Mouse (Mus musculus) forebrain, embryonic 13.5 days (tissue): ENCODE results near the gene Tmem101. TPM values are rescaled to one million over a fixed set of nuclear protein-coding genes. Genes with fewer than 3 reads are reported as not detected.

Source experiments
- ATAC-seq: fragments of 200-750 bp; cut with Nextera tagmentation; 2 replicates; pipeline ENCODE4 v1.8.0; 2017
- H3K27ac ChIP-seq: fragments of 300-500 bp; sonication (generic); 2 replicates; pipeline ENCODE4 v1.5.1; 2015; ENCODE audit warnings: inconsistent platforms, mild to moderate bottlenecking, moderate library complexity
- H3K27me3 ChIP-seq: fragments of 300-500 bp; sonication (generic); 2 replicates; pipeline ENCODE4 v1.6.1; 2015; ENCODE audit warnings: mild to moderate bottlenecking, inconsistent platforms
- H3K36me3 ChIP-seq: fragments of 300-500 bp; sonication (generic); 2 replicates; pipeline ENCODE4 v1.6.1; 2015; ENCODE audit warnings: mild to moderate bottlenecking, inconsistent platforms; ENCODE audit not compliant: poor library complexity, severe bottlenecking
- H3K4me1 ChIP-seq: fragments of 300-500 bp; sonication (generic); 2 replicates; pipeline ENCODE4 v1.6.1; 2015; ENCODE audit warnings: inconsistent platforms
- H3K4me2 ChIP-seq: fragments of 300-500 bp; sonication (generic); 2 replicates; pipeline ENCODE4 v1.6.1; 2015; ENCODE audit warnings: inconsistent platforms, mild to moderate bottlenecking, moderate library complexity
- H3K4me3 ChIP-seq: fragments of 300-500 bp; sonication (generic); 2 replicates; pipeline ENCODE4 v1.5.1; 2015; ENCODE audit warnings: mild to moderate bottlenecking, inconsistent platforms
- H3K9ac ChIP-seq: fragments of 300-500 bp; sonication (generic); 2 replicates; pipeline ENCODE4 v1.6.1; 2015; ENCODE audit warnings: mild to moderate bottlenecking, inconsistent platforms
- H3K9me3 ChIP-seq: fragments of 300-500 bp; sonication (generic); replicated peaks from 2 replicates; pipeline ENCODE4 v1.6.1; 2016; ENCODE audit warnings: inconsistent platforms
- whole genome bisulfite sequencing: fragments of 180-500 bp; shearing (Covaris S2); methylation state at CpG from one replicate; pipeline ENCODE4 v1.1.7; 2015; 5-methylcytosine and 5-hydroxymethylcytosine counted together
- polyA plus RNA-seq: library from polyadenylated mRNA; unstranded; fragments of >200 nt; fragmentation: Nextera tagmentation; extraction: Ambion mirVana; gene quantifications from 2 replicates; pipeline ENCODE4 v1.2.1, GENCODE M21; 2015

The Tmem101 gene
- 35.6 and 39.0 TPM in 2 replicates for polyA plus RNA-seq

- under 1% methylated on average over 36 of the region's 37 CpGs for WGBS
- Histone ChIP-seq H3K4me3 (peak within 1 kb of the TSS; percentile 62), H3K4me2 (peak within 1 kb of the TSS; percentile 92), H3K36me3 (peaks cover 26% of the 10 kb centered on the region), H3K9ac (peak within 1 kb of the TSS; percentile 82), H3K9me3 (no peaks in the 10 kb centered on the region), H3K27ac (peak within 1 kb of the TSS; percentile 61; the same call in 1 of the 2 replicates), H3K27me3 (no peaks in the 10 kb centered on the region), H3K4me1 (peaks cover 13% of the 10 kb centered on the region)
- peak; percentile 89 for ATAC-seq
Observed at GRCm38 (mm10) chr11:102156039-102156785, at the start of gene Tmem101. Gene Tmem101, minus strand, starts transcription at chr11:102156404.

- H3K9ac ChIP-seq, result no peak overlapping the region
- 82% methylated on average over 12 of the region's 12 CpGs for WGBS
- H3K27me3 ChIP-seq, result no peaks in the 10 kb centered on the region
- 0 out of 2 replicates have a peak, but pooled peaks have one; percentile 24 for ATAC-seq
- H3K4me1 ChIP-seq, result 0 out of 2 replicates have a peak, but pooled peaks cover under 1% of the 10 kb centered on the region
- H3K27ac ChIP-seq, result no peak overlapping the region
- no peaks in the 10 kb centered on the region for H3K9me3 ChIP-seq
- H3K36me3 ChIP-seq, result peaks cover 98% of the 10 kb centered on the region
- H3K4me3 ChIP-seq, result no peak overlapping the region
- no peak overlapping the region for H3K4me2 ChIP-seq
Observed at GRCm38 (mm10) chr11:102201408-102201821, 45.2 kb upstream of the Tmem101 start.

GRCm38 (mm10) chr11:102199856-102200255 lies 43.7 kb upstream of the Tmem101 start:
- Histone ChIP-seq H3K4me1 (no peaks in the 10 kb centered on the region), H3K9ac (no peak overlapping the region), H3K36me3 (peaks cover 98% of the 10 kb centered on the region), H3K27ac (no peak overlapping the region), H3K4me2 (no peak overlapping the region), H3K27me3 (no peaks in the 10 kb centered on the region), H3K4me3 (no peak overlapping the region), H3K9me3 (no peaks in the 10 kb centered on the region)
- ATAC-seq, result no peak
- WGBS, result 86% methylated on average over 9 of the region's 9 CpGs

- Histone ChIP-seq H3K27me3 (no peaks in the 10 kb centered on the region), H3K9me3 (no peaks in the 10 kb centered on the region), H3K27ac (no peak overlapping the region), H3K4me2 (no peak overlapping the region), H3K4me3 (no peak overlapping the region), H3K4me1 (no peaks in the 10 kb centered on the region), H3K36me3 (peaks cover 98% of the 10 kb centered on the region), H3K9ac (no peak overlapping the region)
- no peak for ATAC-seq
- 72% methylated on average over 6 of the region's 6 CpGs for WGBS
Observed at GRCm38 (mm10) chr11:102198245-102198644, 42.0 kb upstream of the Tmem101 start.

GRCm38 (mm10) chr11:102196018-102196797 lies 40.0 kb upstream of the Tmem101 start:
- no peak for ATAC-seq
- Histone ChIP-seq H3K9me3 (no peaks in the 10 kb centered on the region), H3K27me3 (no peaks in the 10 kb centered on the region), H3K36me3 (peaks cover 83% of the 10 kb centered on the region), H3K4me3 (no peak overlapping the region), H3K4me2 (no peak overlapping the region), H3K27ac (no peak overlapping the region), H3K4me1 (peaks cover 2% of the 10 kb centered on the region), H3K9ac (no peak overlapping the region)
- WGBS, result 90% methylated on average over 21 of the region's 21 CpGs

GRCm38 (mm10) chr11:102193657-102194440 lies 37.6 kb upstream of the Tmem101 start:
- no peak overlapping the region for H3K4me2 ChIP-seq
- H3K4me1 ChIP-seq, result peaks cover 21% of the 10 kb centered on the region
- no peaks in the 10 kb centered on the region for H3K27me3 ChIP-seq
- peaks cover 60% of the 10 kb centered on the region for H3K36me3 ChIP-seq
- 86% methylated on average over 9 of the region's 9 CpGs for WGBS
- H3K4me3 ChIP-seq, result no peak overlapping the region
- no peak for ATAC-seq
- H3K27ac ChIP-seq, result no peak overlapping the region
- H3K9me3 ChIP-seq, result no peaks in the 10 kb centered on the region
- H3K9ac ChIP-seq, result no peak overlapping the region

- Histone ChIP-seq H3K4me2 (peak overlapping the region; percentile 72), H3K27ac (no peak overlapping the region), H3K36me3 (peaks cover 30% of the 10 kb centered on the region), H3K4me1 (peaks cover 21% of the 10 kb centered on the region), H3K27me3 (no peaks in the 10 kb centered on the region), H3K9me3 (no peaks in the 10 kb centered on the region), H3K4me3 (peak overlapping the region; percentile 52), H3K9ac (peak overlapping the region; percentile 26)
- 49% methylated on average over 4 of the region's 4 CpGs for WGBS
- no peak for ATAC-seq
Observed at GRCm38 (mm10) chr11:102190848-102191247, 34.6 kb upstream of the Tmem101 start.

- Histone ChIP-seq H3K27ac (0 out of 2 replicates have a peak within 1 kb of the TSS, but pooled peaks have one; percentile 49), H3K4me1 (peaks cover 25% of the 10 kb centered on the region), H3K27me3 (no peaks in the 10 kb centered on the region), H3K9ac (peak within 1 kb of the TSS; percentile 70), H3K4me2 (peak within 1 kb of the TSS; percentile 72), H3K36me3 (peaks cover 19% of the 10 kb centered on the region), H3K4me3 (peak within 1 kb of the TSS; percentile 52), H3K9me3 (no peaks in the 10 kb centered on the region)
- peak; percentile 83 for ATAC-seq
- WGBS, result 2% methylated on average over 50 of the region's 50 CpGs
Observed at GRCm38 (mm10) chr11:102189461-102190436, 33.5 kb upstream of the Tmem101 start, which contains the start of gene G6pc3. Gene G6pc3, plus strand, starts transcription at chr11:102189620.

GRCm38 (mm10) chr11:102188980-102189379 lies 32.8 kb upstream of the Tmem101 start:
- H3K27ac ChIP-seq, result 0 out of 2 replicates have a peak overlapping the region, but pooled peaks have one; percentile 1
- no peaks in the 10 kb centered on the region for H3K9me3 ChIP-seq
- H3K4me3 ChIP-seq, result peak overlapping the region; percentile 52
- peaks cover 29% of the 10 kb centered on the region for H3K4me1 ChIP-seq
- peak overlapping the region; percentile 70 for H3K9ac ChIP-seq
- H3K27me3 ChIP-seq, result no peaks in the 10 kb centered on the region
- 74% methylated on average over 6 of the region's 6 CpGs for WGBS
- peak overlapping the region; percentile 72 for H3K4me2 ChIP-seq
- no peak for ATAC-seq
- peaks cover 11% of the 10 kb centered on the region for H3K36me3 ChIP-seq

GRCm38 (mm10) chr11:102186235-102186634 lies 30.0 kb upstream of the Tmem101 start:
- WGBS, result 79% methylated on average over 1 of the region's 1 CpGs
- ATAC-seq, result no peak

More at GRCm38 (mm10) chr11:102186235-102186634, 30.0 kb upstream of the Tmem101 start:
- Histone ChIP-seq H3K4me2 (no peak overlapping the region), H3K9ac (no peak overlapping the region), H3K36me3 (peaks cover 13% of the 10 kb centered on the region), H3K27ac (no peak overlapping the region), H3K9me3 (no peaks in the 10 kb centered on the region), H3K4me3 (no peak overlapping the region), H3K4me1 (peaks cover 38% of the 10 kb centered on the region), H3K27me3 (no peaks in the 10 kb centered on the region)
